Mouse (Mus musculus): ENCODE measurements around the gene Mid2.
"Not testable (repeated sequence)": the region's sequence is repeated elsewhere in the genome, so short reads cannot be mapped to it uniquely, and the experiment has no call there.

Gene Mid2

DNA sequence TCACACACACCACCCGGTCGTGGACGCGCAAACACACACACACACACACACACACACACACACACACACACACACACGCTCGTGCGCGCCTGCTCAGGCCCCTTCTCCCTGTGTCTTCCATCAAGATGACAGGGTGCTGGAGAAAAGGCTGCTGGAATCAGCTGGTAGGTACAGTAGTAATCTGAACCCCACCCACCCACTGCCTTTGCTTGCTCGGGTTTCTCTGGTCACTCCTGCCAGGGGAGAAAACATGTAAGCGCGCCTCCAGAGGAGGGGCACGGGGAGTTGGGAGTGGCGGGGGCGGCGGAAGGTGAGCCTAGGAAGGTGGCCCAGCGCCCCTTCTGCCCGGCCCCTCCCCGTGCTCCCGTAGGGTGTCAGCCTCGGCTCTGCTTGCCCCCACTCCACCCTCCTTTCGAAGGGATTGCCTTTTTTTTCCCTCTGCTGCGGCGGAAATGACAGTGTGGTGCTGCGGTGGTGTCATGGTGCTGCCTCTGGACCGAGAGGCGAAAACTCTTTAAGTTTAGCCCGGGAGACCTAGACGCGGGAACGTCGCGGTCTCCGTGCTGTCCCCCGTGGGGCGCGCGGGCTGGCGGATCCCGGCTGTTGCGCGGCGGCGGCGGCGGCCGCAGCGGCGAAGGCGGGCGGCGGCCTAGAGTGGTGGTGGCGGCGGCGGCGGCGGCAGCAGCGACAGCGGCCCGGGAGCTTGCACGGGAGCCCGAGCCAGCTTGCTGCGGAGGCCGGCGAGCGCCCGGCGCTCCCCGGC, at the start of gene Mid2:
TSS of gene Mid2 (plus strand) at position 121 of the 763 bp plus-strand sequence.
- no peak for DNase-seq

GRCm38 (mm10) chrX:140624875-140625594, 39.4 kb upstream of the Mid2 start:
- DNase-seq, result no peak

- no peak for DNase-seq
Measured at GRCm38 (mm10) chrX:140638028-140638427, 26.4 kb upstream of the Mid2 start.

- no peak for DNase-seq
Measured at GRCm38 (mm10) chrX:140639592-140639991, 24.8 kb upstream of the Mid2 start.

DNA sequence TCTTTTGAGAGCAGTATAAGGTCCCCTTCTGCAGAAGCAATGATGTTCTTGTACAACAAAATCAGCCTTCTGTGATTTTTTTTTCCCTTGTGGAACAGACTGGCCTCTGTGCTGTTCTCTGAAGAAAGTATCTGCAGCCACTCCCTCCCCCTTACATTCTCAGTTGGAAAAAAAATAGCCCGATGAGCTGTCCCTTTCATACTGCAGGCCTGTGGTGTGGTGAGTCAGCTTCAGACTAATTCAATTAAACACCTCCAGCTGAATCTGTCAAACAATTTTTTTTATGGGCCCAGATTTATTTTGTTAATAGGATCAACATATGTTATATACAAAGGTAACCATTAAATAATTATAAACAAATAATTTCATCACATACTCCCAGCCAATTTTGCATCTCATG, 3.7 kb upstream of the Mid2 start:
- DNase-seq, result no peak

DNA sequence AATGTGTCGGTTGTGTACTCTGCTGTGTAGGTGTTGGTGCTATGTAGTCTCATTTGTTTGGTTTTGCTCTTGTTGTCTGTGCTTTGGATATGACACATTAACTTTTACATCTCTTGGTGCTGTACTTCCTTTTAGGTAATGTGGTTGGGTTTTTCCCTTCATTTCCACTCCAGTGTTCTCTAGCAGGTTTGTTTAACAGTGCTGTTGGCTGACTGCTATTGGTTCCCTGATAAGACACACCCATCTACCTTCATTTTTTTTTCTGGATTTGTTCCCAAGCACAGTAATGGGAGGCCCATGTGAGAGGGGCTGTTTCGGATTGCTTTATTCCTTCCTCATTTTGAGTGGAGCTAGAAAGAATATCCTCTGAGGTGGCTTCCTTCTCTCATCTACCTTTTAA, 883 bp upstream of the Mid2 start:
- DNase-seq, result no peak

DNA sequence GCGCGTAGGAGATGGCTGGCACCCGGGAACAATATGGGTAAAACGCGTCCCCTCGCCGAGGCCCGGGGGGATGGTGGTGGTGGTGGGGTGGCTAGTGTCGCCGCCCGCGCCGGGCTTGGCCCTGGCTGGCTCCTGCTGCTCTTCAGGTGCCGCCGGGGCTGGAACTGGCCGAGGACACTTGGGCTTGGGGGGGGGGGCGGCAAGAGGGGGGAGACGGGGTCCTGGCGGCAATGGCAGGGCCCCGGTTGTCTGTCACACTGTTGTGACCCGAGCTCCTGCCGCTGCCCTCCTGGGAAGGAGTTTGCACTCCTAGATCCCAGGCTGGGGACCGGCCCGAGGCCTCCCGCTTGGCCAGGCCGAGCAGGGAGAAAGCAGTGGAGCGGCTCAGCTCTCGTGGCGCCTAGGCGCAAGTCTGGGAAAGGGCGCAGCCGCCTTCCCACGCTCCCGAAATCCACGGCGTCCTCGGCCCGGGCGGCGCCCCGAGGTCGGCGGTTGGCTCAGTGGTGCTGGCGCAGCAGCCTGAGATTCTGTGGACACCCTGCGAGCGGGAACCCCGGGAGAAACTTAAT, 927 bp downstream of the Mid2 start:
- DNase-seq, result no peak

DNA sequence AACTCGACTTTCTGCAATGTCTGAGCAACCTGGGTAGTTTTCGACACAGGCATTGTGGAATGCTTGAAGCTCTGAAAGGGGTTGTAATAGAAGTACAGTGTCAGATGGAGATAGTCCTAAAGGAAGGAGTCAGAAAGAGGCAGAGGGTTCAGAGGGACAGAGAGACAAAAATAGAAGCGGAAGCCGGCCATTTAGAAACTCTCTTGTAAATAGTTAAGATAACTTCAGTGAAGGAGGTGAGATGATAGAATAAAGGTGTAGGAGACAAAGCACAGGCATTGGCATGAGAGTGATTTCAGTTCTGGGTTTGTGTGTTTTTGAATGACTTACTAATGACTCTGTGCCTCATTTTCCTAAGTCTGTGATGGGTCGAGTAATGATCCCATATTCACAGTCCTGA, 11.0 kb downstream of the Mid2 start:
- no peak for DNase-seq

GRCm38 (mm10) chrX:140688335-140688734, 23.9 kb downstream of the Mid2 start:
- DNase-seq, result no peak

DNA sequence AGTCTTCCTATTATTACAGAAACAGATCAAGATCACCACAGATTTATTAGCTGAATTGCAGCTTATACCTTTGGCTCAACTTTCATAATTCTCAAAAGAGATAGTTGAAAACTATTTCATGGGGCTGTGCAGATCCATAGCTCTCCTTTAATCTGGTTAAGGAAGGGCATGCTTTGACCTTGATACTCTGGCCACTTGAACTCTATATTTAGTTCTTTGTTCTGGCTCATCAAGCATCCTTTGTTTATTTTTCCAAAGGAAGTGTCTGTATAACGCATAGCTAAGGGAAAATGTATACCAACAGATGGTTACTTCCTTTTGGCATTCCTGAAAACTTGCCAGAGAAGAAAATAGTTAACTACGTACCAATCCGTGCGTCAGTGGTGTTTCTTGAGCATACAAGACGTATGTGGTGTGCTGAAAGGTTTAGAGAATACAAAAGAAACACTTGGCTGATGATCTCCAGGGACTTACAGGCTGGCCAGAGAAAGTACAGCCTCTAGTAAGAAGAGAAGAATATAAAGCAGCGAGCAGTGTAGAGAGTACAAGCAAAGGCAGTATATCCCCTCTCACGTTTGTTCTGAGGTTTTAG, 33.6 kb downstream of the Mid2 start:
- not testable (repeated sequence) for DNase-seq

GRCm38 (mm10) chrX:140703224-140703623, 38.8 kb downstream of the Mid2 start:
- DNase-seq, result no peak

- DNase-seq, result no peak
Measured at GRCm38 (mm10) chrX:140706077-140706476, 41.7 kb downstream of the Mid2 start.

DNA sequence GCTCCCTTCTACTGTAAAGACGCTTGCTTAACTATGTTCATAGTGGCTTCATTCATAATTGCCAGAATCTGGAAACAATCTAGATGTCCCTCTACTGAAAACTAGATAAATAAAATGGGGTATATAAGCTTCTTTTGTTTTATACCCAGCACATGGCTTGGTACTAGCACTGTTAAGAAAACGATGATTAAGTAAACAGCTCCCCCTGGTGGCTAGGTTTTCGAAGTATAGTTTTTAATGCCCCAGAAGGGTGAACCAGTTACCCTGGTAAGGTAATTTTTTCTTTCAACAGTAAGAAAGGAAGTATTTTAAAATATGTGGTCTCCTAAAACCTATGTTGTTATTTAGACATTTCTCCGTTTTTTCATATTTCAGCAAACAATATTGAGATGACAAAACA, 58.0 kb downstream of the Mid2 start:
- DNase-seq, result peak; percentile 4

GRCm38 (mm10) chrX:140738986-140739385, 74.6 kb downstream of the Mid2 start:
- no peak for DNase-seq

GRCm38 (mm10) chrX:140743213-140743612, 78.8 kb downstream of the Mid2 start:
- no peak for DNase-seq

DNA sequence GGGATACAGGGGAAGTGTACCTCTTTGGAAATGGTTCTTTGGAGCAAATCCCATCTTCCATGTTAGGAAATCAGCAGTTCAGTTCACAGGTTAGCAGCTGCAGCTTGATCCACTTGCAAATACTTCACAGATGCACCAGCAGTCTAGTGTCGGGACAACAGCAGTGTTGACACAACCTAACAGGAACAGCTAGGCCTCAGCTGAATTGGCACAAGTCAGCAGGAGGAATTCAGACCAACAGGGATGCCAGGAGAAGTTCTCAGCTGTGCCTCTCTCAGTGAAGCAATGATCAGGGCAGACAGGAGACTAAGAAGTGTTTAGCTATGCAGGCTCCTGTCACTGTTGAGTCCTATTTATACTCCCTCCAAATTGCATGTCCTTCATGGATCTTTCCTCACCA, 105.4 kb downstream of the Mid2 start:
- DNase-seq, result no peak

DNA sequence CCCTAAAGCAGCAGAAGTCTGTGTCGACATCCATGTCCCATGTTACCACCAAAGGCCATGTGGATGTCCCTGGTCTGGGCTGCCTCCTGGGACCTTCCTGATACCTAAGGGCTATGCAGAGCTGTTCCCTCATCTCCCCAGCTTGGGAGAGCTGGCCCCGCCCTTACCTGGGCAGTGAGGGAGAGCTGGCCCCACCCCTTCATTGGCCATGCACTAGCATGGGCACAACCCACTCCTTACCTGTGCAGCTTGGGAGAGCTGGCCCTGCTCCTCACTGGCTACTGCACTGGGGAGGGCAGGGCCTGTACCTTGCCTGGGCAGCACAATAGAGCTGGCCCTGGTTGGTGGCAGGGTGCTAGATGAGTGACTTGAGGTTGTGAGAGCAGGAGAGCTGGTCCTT, 140.9 kb downstream of the Mid2 start:
- no peak for DNase-seq

DNA sequence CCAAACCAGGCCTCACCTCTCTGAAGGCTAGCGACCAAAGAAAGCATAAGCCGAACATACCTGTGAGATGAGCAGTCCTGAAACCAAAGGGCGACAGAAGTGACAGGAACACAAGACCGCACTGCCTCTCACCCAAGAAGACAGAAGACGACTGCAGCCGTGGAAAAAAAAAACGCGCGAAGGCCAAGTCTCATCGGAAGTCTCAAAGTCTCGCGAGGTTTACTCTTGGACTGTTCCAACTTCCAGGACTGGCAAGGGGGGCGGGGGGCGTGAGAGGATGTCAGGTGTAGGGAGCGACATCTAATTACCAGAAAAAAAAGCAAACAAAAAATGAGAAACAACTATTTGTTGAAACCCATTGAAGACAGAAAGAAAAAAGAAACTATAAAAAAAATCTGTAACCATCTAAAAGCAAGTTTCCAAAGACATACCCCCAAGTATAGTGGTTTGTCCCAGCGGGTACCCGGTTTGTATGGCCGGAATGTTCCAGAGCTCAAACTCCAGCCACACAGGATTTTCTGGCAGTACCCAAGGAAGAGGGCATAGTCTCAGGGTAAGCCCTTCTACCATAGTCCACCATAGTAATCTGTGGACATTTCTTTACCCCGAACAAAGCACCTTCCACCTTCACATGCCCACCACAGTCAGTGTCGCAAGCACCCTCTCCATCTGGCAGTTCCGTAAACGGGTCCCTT, 149.1 kb downstream of the Mid2 start, which contains the start of gene Tex13b:
TSS of gene Tex13b (minus strand) at position 122 of the 695 bp plus-strand sequence.
- DNase-seq, result no peak

Measured in thymus, postnatal 25 days (tissue).